Mouse (Mus musculus) intestine, embryonic 15.5 days (tissue): ENCODE measurements around the gene Btbd1. TPM values are rescaled to one million over a fixed set of nuclear protein-coding genes. Genes with fewer than 3 reads are reported as not detected.

Source experiments
- ATAC-seq: fragments of 200-750 bp; cut with Nextera tagmentation; 2 replicates; pipeline ENCODE4 v1.8.0; 2017; ENCODE audit warnings: moderate TSS enrichment, moderate library complexity
- H3K27ac ChIP-seq: fragments of 300-500 bp; sonication (generic); 2 replicates; pipeline ENCODE4 v1.5.1; 2015; ENCODE audit warnings: mild to moderate bottlenecking, inconsistent platforms
- H3K27me3 ChIP-seq: fragments of 300-500 bp; sonication (generic); replicated peaks from 2 replicates; pipeline ENCODE4 v1.6.1; 2015; ENCODE audit warnings: inconsistent platforms
- H3K36me3 ChIP-seq: fragments of 300-500 bp; sonication (generic); 2 replicates; pipeline ENCODE4 v1.6.1; 2015; ENCODE audit warnings: inconsistent platforms
- H3K4me1 ChIP-seq: fragments of 300-500 bp; sonication (generic); replicated peaks from 2 replicates; pipeline ENCODE4 v1.6.1; 2015; ENCODE audit warnings: inconsistent platforms
- H3K4me2 ChIP-seq: fragments of 300-500 bp; sonication (generic); replicated peaks from 2 replicates; pipeline ENCODE4 v1.6.1; 2015; ENCODE audit warnings: mild to moderate bottlenecking, inconsistent platforms
- H3K4me3 ChIP-seq: fragments of 300-500 bp; sonication (generic); replicated peaks from 2 replicates; pipeline ENCODE4 v1.5.1; 2015; ENCODE audit warnings: inconsistent platforms
- H3K9ac ChIP-seq: fragments of 300-500 bp; sonication (generic); 2 replicates; pipeline ENCODE4 v1.6.1; 2015; ENCODE audit warnings: inconsistent platforms
- H3K9me3 ChIP-seq: fragments of 300-500 bp; sonication (generic); 2 replicates; pipeline ENCODE4 v1.6.1; 2016; ENCODE audit warnings: inconsistent platforms
- WGBS: fragments of 180-500 bp; shearing (Covaris S2); methylation state at CpG from one replicate; pipeline ENCODE4 v1.1.7; 2015; 5-methylcytosine and 5-hydroxymethylcytosine counted together
- polyA plus RNA-seq: library from polyadenylated mRNA; unstranded; fragments of >200 nt; fragmentation: Nextera tagmentation; extraction: Ambion mirVana; gene quantifications from 2 replicates; pipeline ENCODE4 v1.2.1, GENCODE M21; 2015

Btbd1 gene
- 57.4 and 60.0 TPM in 2 replicates for polyA plus RNA-seq

GRCm38 (mm10) chr7:81829379-81829894, at the start of gene Btbd1:
Btbd1 (minus strand) TSS chr7:81829431.
- Histone ChIP-seq H3K4me1 (peaks cover 28% of the 10 kb centered on the region), H3K36me3 (no peaks in the 10 kb centered on the region), H3K9me3 (no peaks in the 10 kb centered on the region), H3K27ac (peak within 1 kb of the TSS; percentile 98), H3K27me3 (no peaks in the 10 kb centered on the region), H3K4me3 (peak within 1 kb of the TSS; percentile 80), H3K4me2 (peak within 1 kb of the TSS; percentile 81), H3K9ac (peak within 1 kb of the TSS; percentile 94)
- under 1% methylated on average over 49 of the region's 58 CpGs for WGBS
- ATAC-seq: peak; percentile 94

GRCm38 (mm10) chr7:81875372-81875771, 46.1 kb upstream of the Btbd1 start:
- Histone ChIP-seq H3K9ac (no peak overlapping the region), H3K4me3 (no peak overlapping the region), H3K27ac (no peak overlapping the region), H3K36me3 (no peaks in the 10 kb centered on the region), H3K9me3 (no peaks in the 10 kb centered on the region), H3K4me2 (no peak overlapping the region), H3K4me1 (peaks cover 4% of the 10 kb centered on the region), H3K27me3 (no peaks in the 10 kb centered on the region)
- no peak for ATAC-seq
- WGBS: 52% methylated on average over 9 of the region's 9 CpGs

GRCm38 (mm10) chr7:81874636-81875035, 45.4 kb upstream of the Btbd1 start:
- 81% methylated on average over 6 of the region's 6 CpGs for WGBS
- Histone ChIP-seq H3K36me3 (no peaks in the 10 kb centered on the region), H3K4me1 (peaks cover 4% of the 10 kb centered on the region), H3K27me3 (no peaks in the 10 kb centered on the region), H3K9ac (no peak overlapping the region), H3K9me3 (no peaks in the 10 kb centered on the region), H3K4me3 (no peak overlapping the region), H3K4me2 (no peak overlapping the region), H3K27ac (no peak overlapping the region)
- ATAC-seq: no peak

- no peak for ATAC-seq
- Histone ChIP-seq H3K4me2 (no peak overlapping the region), H3K36me3 (no peaks in the 10 kb centered on the region), H3K4me3 (no peak overlapping the region), H3K4me1 (peaks cover 4% of the 10 kb centered on the region), H3K9ac (no peak overlapping the region), H3K27ac (no peak overlapping the region), H3K9me3 (no peaks in the 10 kb centered on the region), H3K27me3 (no peaks in the 10 kb centered on the region)
- 42% methylated on average over 1 of the region's 1 CpGs for WGBS
Observed at GRCm38 (mm10) chr7:81873807-81874206, 44.6 kb upstream of the Btbd1 start.

- Histone ChIP-seq H3K36me3 (no peaks in the 10 kb centered on the region), H3K9me3 (no peaks in the 10 kb centered on the region), H3K9ac (no peak overlapping the region), H3K4me2 (no peak overlapping the region), H3K4me3 (no peak overlapping the region), H3K27me3 (no peaks in the 10 kb centered on the region), H3K27ac (no peak overlapping the region), H3K4me1 (peaks cover 4% of the 10 kb centered on the region)
- 29% methylated on average over 13 of the region's 13 CpGs for WGBS
- ATAC-seq: peak; percentile 77
Observed at GRCm38 (mm10) chr7:81872493-81873013, 43.3 kb upstream of the Btbd1 start.

- ATAC-seq: peak; percentile 66
- 34% methylated on average over 6 of the region's 6 CpGs for WGBS
- H3K27ac ChIP-seq: no peak overlapping the region
Observed at GRCm38 (mm10) chr7:81868158-81868557, 38.9 kb upstream of the Btbd1 start.

GRCm38 (mm10) chr7:81867231-81867930, 38.1 kb upstream of the Btbd1 start:
- Histone ChIP-seq H3K9me3 (no peaks in the 10 kb centered on the region), H3K4me1 (0 out of 2 replicates have a peak, but pooled peaks cover 15% of the 10 kb centered on the region), H3K36me3 (no peaks in the 10 kb centered on the region), H3K9ac (no peak overlapping the region), H3K27me3 (no peaks in the 10 kb centered on the region), H3K4me3 (no peak overlapping the region), H3K27ac (peak overlapping the region; percentile 20; the same call in 1 of the 2 replicates), H3K4me2 (no peak overlapping the region)
- 78% methylated on average over 9 of the region's 9 CpGs for WGBS
- no peak for ATAC-seq

More at GRCm38 (mm10) chr7:81868158-81868557, 38.9 kb upstream of the Btbd1 start:
- Histone ChIP-seq H3K9ac (no peak overlapping the region), H3K9me3 (no peaks in the 10 kb centered on the region), H3K4me3 (no peak overlapping the region), H3K27me3 (no peaks in the 10 kb centered on the region), H3K36me3 (no peaks in the 10 kb centered on the region), H3K4me1 (peaks cover 16% of the 10 kb centered on the region), H3K4me2 (no peak overlapping the region)

- Histone ChIP-seq H3K4me3 (no peak overlapping the region), H3K4me2 (no peak overlapping the region), H3K27ac (no peak overlapping the region), H3K9me3 (no peaks in the 10 kb centered on the region), H3K36me3 (no peaks in the 10 kb centered on the region), H3K27me3 (no peaks in the 10 kb centered on the region), H3K4me1 (0 out of 2 replicates have a peak, but pooled peaks cover 16% of the 10 kb centered on the region), H3K9ac (no peak overlapping the region)
- WGBS: 91% methylated on average over 6 of the region's 6 CpGs
- ATAC-seq: no peak
Observed at GRCm38 (mm10) chr7:81865937-81866336, 36.7 kb upstream of the Btbd1 start.

GRCm38 (mm10) chr7:81864552-81864951, 35.3 kb upstream of the Btbd1 start:
- H3K9ac ChIP-seq: no peak overlapping the region
- no peaks in the 10 kb centered on the region for H3K9me3 ChIP-seq
- WGBS: 90% methylated on average over 6 of the region's 6 CpGs
- H3K4me3 ChIP-seq: no peak overlapping the region
- H3K27me3 ChIP-seq: peaks cover 10% of the 10 kb centered on the region; the same call in 1 of the 2 replicates
- no peak overlapping the region for H3K4me2 ChIP-seq
- H3K4me1 ChIP-seq: peaks cover 19% of the 10 kb centered on the region; the same call in 1 of the 2 replicates
- no peak for ATAC-seq
- no peaks in the 10 kb centered on the region for H3K36me3 ChIP-seq
- no peak overlapping the region for H3K27ac ChIP-seq

- H3K27ac ChIP-seq: 0 out of 2 replicates have a peak overlapping the region, but pooled peaks have one; percentile 17
- peaks cover 25% of the 10 kb centered on the region for H3K27me3 ChIP-seq
- ATAC-seq: no peak
- no peaks in the 10 kb centered on the region for H3K36me3 ChIP-seq
- H3K4me1 ChIP-seq: peaks cover 26% of the 10 kb centered on the region
- H3K4me3 ChIP-seq: no peak overlapping the region
- 68% methylated on average over 24 of the region's 24 CpGs for WGBS
- H3K4me2 ChIP-seq: no peak overlapping the region
- no peaks in the 10 kb centered on the region for H3K9me3 ChIP-seq
- H3K9ac ChIP-seq: no peak overlapping the region
Observed at GRCm38 (mm10) chr7:81862587-81863583, 33.7 kb upstream of the Btbd1 start.

GRCm38 (mm10) chr7:81861921-81862320, 32.7 kb upstream of the Btbd1 start:
- peaks cover 31% of the 10 kb centered on the region for H3K27me3 ChIP-seq

GRCm38 (mm10) chr7:81861461-81861860, 32.2 kb upstream of the Btbd1 start:
- no peaks in the 10 kb centered on the region for H3K36me3 ChIP-seq
- ATAC-seq: no peak
- H3K4me2 ChIP-seq: peak overlapping the region; percentile 28; the same call in 1 of the 2 replicates
- no peak overlapping the region for H3K9ac ChIP-seq
- no peak overlapping the region for H3K4me3 ChIP-seq
- no peaks in the 10 kb centered on the region for H3K9me3 ChIP-seq
- H3K27me3 ChIP-seq: peaks cover 31% of the 10 kb centered on the region
- H3K4me1 ChIP-seq: peaks cover 17% of the 10 kb centered on the region
- no peak overlapping the region for H3K27ac ChIP-seq
- 79% methylated on average over 2 of the region's 2 CpGs for WGBS

More at GRCm38 (mm10) chr7:81861921-81862320, 32.7 kb upstream of the Btbd1 start:
- no peak overlapping the region for H3K27ac ChIP-seq
- H3K9ac ChIP-seq: no peak overlapping the region
- H3K9me3 ChIP-seq: no peaks in the 10 kb centered on the region
- no peak overlapping the region for H3K4me2 ChIP-seq
- H3K4me3 ChIP-seq: no peak overlapping the region
- peaks cover 21% of the 10 kb centered on the region for H3K4me1 ChIP-seq
- ATAC-seq: no peak
- 66% methylated on average over 4 of the region's 4 CpGs for WGBS
- H3K36me3 ChIP-seq: no peaks in the 10 kb centered on the region
